Mouse (Mus musculus) limb, embryonic 15.5 days (tissue): ENCODE data around the gene Gpr108. TPM values are rescaled to one million over a fixed set of nuclear protein-coding genes. Genes with fewer than 3 reads are reported as not detected.

Experiments used
- ATAC-seq: fragments of 200-750 bp; cut with Nextera tagmentation; 2 replicates; pipeline ENCODE4 v1.8.0; 2017; ENCODE audit warnings: low read depth, moderate TSS enrichment; ENCODE audit not compliant: insufficient number of reproducible peaks, low FRiP score, low TSS enrichment
- H3K27ac ChIP-seq: fragments of 300-500 bp; sonication (generic); 2 replicates; pipeline ENCODE4 v1.5.1; 2015; ENCODE audit warnings: moderate library complexity, mild to moderate bottlenecking, inconsistent platforms
- H3K27me3 ChIP-seq: fragments of 300-500 bp; sonication (generic); 2 replicates; pipeline ENCODE4 v1.6.1; 2015; ENCODE audit warnings: inconsistent platforms
- H3K36me3 ChIP-seq: fragments of 300-500 bp; sonication (generic); 2 replicates; pipeline ENCODE4 v1.6.1; 2015; ENCODE audit warnings: inconsistent platforms
- H3K4me1 ChIP-seq: fragments of 300-500 bp; sonication (generic); 2 replicates; pipeline ENCODE4 v1.6.1; 2015; ENCODE audit warnings: inconsistent platforms
- H3K4me2 ChIP-seq: fragments of 300-500 bp; sonication (generic); 2 replicates; pipeline ENCODE4 v1.6.1; 2015; ENCODE audit warnings: mild to moderate bottlenecking, inconsistent platforms
- H3K4me3 ChIP-seq: fragments of 300-500 bp; sonication (generic); 2 replicates; pipeline ENCODE4 v1.5.1; 2015; ENCODE audit warnings: mild to moderate bottlenecking, inconsistent platforms
- H3K9ac ChIP-seq: fragments of 300-500 bp; sonication (generic); 2 replicates; pipeline ENCODE4 v1.6.1; 2015; ENCODE audit warnings: inconsistent platforms
- H3K9me3 ChIP-seq: fragments of 300-500 bp; sonication (generic); 2 replicates; pipeline ENCODE4 v1.6.1; 2016; ENCODE audit warnings: inconsistent platforms
- WGBS: fragments of 180-500 bp; shearing (Covaris S2); methylation state at CpG from one replicate; pipeline ENCODE4 v1.1.7; 2015; 5-methylcytosine and 5-hydroxymethylcytosine counted together
- polyA plus RNA-seq: library from polyadenylated mRNA; unstranded; fragments of >200 nt; fragmentation: Nextera tagmentation; extraction: Ambion mirVana; gene quantifications from 2 replicates; pipeline ENCODE4 v1.2.1, GENCODE M21; 2015

The Gpr108 gene
- polyA plus RNA-seq, 1 experiment from 2014 or later = 43.6 TPM

DNA sequence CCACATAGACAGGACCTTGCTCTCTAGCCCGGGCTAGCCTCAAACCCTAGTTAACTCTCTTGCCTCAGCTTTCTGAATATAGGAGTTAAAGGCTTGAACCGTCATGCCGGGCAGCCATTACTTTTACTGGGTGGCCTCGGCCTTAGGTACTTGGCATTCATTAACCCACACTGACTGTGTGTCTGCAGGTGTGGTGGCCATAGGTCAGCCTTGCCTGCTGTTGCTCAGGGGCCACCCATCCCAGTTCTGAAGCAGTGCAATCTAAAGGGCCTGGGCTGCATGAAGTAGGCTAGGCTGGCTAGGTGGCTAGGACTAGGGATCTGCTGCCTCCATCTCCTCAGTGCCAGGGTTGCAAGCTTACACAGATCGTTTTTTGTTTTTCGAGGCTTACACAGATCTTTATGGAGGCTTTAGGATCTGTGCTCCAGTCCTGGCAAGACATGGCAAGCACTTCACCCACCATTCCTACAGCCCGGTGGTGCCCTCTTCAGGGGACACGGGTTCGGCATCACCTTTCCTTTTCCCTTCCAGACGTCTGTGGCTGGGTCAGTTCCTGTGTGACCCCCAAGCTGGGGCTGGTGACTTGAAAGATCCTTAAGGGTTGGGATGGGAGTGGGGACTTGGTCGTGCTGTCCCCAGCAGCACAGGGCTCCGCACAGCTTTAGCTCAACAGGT lies 13.9 kb downstream of the Gpr108 start:
- Histone ChIP-seq H3K4me1 (no peaks in the 10 kb centered on the region), H3K27ac (no peak overlapping the region), H3K36me3 (peaks cover 43% of the 10 kb centered on the region), H3K27me3 (no peaks in the 10 kb centered on the region), H3K4me2 (no peak overlapping the region), H3K9ac (no peak overlapping the region), H3K9me3 (no peaks in the 10 kb centered on the region), H3K4me3 (no peak overlapping the region)
- 77% methylated on average over 12 of the region's 12 CpGs for WGBS
- ATAC-seq = no peak

DNA sequence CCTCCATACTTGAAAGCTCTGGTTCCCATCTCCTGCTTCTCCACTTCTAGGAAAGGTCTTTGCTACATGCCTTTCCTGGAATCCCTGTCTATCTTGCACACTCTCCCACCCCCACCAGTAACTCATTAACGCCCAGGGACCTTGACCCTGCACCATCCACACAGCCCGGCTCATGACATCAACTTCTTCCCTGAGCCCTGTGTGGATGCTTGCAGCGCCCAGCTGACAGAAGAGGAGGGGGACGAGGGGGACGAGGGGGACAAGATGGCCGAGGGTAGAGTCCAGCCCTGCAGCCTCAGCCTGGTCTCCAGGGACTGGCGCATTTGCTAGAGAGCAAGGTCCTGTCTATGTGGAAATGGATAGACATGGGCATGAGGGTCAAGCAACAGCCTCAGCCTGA lies 15.2 kb downstream of the Gpr108 start:
- Histone ChIP-seq H3K4me2 (no peak overlapping the region), H3K9ac (no peak overlapping the region), H3K4me3 (no peak overlapping the region), H3K4me1 (no peaks in the 10 kb centered on the region), H3K9me3 (no peaks in the 10 kb centered on the region), H3K27ac (no peak overlapping the region), H3K27me3 (no peaks in the 10 kb centered on the region), H3K36me3 (peaks cover 38% of the 10 kb centered on the region)
- WGBS = 52% methylated on average over 7 of the region's 7 CpGs
- ATAC-seq = no peak

DNA sequence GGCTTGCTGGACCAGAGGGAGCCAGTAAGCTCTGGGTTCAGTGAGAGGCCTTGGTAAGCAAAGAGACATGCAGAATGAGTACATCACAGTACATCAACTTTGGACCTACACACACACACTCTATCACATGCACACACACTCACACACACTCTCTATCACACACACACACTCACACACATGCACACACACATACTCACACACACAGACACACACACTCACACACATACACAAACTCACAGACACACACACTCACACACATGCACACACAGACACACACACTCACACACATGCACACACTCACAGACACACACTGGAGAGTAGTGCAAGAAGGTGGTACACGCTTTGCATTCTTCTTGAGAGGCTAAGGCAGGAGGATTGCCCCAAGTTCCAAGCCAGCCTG lies 16.0 kb downstream of the Gpr108 start:
- no peaks in the 10 kb centered on the region for H3K4me1 ChIP-seq
- WGBS = 90% methylated on average over 1 of the region's 1 CpGs
- no peak overlapping the region for H3K27ac ChIP-seq
- H3K9ac ChIP-seq = no peak overlapping the region
- no peak overlapping the region for H3K4me2 ChIP-seq
- H3K36me3 ChIP-seq = peaks cover 30% of the 10 kb centered on the region
- no peaks in the 10 kb centered on the region for H3K27me3 ChIP-seq
- H3K9me3 ChIP-seq = no peaks in the 10 kb centered on the region
- no peak for ATAC-seq
- H3K4me3 ChIP-seq = no peak overlapping the region

DNA sequence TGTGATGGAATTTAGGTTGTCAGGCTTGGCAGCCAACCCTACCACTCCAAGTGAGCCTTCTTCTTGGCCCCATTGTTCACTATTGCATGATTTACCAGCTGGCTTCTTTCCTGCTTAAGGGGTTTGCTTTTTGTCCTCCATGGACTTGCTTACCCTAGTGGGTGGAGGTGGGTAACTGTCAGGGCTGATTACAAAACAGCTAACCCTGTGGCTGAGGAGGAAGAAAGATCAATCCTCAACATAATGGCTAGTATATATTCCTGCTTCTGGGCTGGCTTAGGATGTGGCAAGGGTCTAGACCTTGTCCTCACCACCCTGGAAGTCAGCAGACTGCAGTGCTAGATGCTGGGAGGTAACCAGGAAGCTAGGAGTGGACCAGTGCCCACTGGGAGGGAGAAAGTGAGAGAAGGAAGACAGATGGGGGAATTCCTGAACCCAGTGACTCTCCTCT lies 16.9 kb downstream of the Gpr108 start:
- H3K9me3 ChIP-seq = no peaks in the 10 kb centered on the region
- no peak overlapping the region for H3K4me2 ChIP-seq
- H3K4me3 ChIP-seq = no peak overlapping the region
- no peaks in the 10 kb centered on the region for H3K27me3 ChIP-seq
- no peak overlapping the region for H3K27ac ChIP-seq
- no peaks in the 10 kb centered on the region for H3K4me1 ChIP-seq
- H3K9ac ChIP-seq = no peak overlapping the region
- no peak for ATAC-seq
- peaks cover 21% of the 10 kb centered on the region for H3K36me3 ChIP-seq

DNA sequence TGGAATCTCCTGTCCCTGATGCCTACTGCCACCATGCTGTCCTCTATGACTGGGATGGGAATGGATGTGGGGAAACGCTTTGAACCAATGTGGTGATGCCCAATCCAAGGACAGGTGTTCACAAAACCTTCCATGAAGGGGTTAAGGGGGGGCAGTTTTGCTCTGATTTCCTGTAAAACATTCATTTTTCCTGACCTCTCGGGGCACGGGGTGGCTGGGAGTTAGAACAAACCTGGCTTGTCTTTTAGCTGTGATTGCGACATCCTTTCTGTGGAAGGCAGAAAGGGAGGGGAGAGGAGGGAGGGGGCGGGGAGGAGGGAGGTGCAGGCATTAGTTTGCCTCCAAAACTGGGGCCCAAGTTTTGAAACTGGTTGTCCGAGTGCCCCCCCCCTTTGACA lies 17.5 kb downstream of the Gpr108 start:
- ATAC-seq = no peak
- Histone ChIP-seq H3K4me2 (no peak overlapping the region), H3K9ac (no peak overlapping the region), H3K27me3 (no peaks in the 10 kb centered on the region), H3K4me3 (no peak overlapping the region), H3K4me1 (no peaks in the 10 kb centered on the region), H3K36me3 (peaks cover 15% of the 10 kb centered on the region), H3K9me3 (no peaks in the 10 kb centered on the region), H3K27ac (no peak overlapping the region)
- WGBS = 44% methylated on average over 6 of the region's 6 CpGs

DNA sequence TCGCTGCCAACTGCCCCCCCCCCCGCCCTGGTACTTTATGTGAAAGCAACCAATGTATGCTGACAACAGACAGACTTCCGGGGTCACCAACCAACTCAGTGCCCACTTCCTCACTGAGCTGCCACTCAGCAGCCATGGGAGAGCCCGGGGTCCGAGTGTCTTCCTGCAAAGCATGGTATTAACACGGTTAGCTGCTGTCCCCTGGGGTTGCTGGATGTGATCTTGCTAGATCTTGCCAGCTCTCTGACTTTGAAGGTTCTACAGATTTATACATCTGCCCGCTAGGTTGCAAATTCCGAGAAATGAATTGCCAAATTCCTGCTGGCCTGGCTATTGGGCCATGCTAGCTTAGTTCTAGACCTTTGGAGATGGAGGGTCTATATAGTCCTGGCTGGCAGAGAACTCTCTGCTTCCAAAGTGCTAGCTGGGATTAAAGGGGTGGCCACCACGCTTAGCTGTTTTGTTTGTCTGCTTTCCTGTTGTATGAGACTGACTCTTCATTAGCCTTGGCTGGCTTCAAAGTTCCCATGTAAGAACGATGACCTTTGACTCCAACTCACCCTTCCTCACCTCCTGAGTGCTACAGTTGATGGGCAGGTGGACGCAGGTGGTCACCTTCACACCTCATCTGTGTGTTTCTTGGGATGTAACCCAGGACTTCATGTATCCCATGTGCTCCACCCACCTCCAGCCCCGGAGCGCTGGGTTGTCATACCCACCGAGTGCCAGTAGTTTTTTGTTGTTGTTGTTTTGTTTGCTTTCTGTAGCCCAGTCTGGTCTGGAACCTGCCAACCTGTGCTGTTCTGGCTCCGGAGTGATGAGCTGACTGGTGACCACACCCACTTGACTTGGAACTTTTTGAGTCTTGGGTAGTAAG lies 18.2 kb downstream of the Gpr108 start:
- H3K4me1 ChIP-seq = no peaks in the 10 kb centered on the region
- no peak for ATAC-seq
- 76% methylated on average over 15 of the region's 15 CpGs for WGBS
- H3K4me2 ChIP-seq = no peak overlapping the region
- no peaks in the 10 kb centered on the region for H3K9me3 ChIP-seq
- H3K36me3 ChIP-seq = peaks cover 10% of the 10 kb centered on the region
- H3K27ac ChIP-seq = no peak overlapping the region
- no peak overlapping the region for H3K9ac ChIP-seq
- no peak overlapping the region for H3K4me3 ChIP-seq
- 0 out of 2 replicates have a peak, but pooled peaks cover 6% of the 10 kb centered on the region for H3K27me3 ChIP-seq

DNA sequence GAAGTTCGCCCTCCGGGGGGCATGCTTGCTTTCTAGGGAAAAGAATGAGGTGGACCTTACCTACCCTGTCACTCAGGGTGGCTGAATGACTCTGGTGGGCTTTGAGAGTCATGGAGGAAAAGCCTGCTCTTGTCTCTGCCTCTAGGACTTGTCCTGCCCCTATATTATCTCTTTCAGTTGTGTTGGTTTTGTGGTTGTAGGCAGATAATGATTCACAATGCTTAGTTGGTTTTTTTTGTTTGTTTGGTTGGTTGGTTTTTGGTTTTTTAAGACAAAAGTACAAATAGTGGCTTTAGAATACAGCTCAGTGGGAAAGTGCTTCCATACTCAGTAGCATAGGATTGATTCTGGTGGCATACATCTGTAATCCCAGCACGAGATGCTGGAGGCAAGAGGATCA lies 19.4 kb downstream of the Gpr108 start:
- no peak for ATAC-seq
- no peak overlapping the region for H3K9ac ChIP-seq
- no peaks in the 10 kb centered on the region for H3K9me3 ChIP-seq
- no peaks in the 10 kb centered on the region; the same call in 1 of the 2 replicates for H3K36me3 ChIP-seq
- H3K4me2 ChIP-seq = no peak overlapping the region
- H3K4me3 ChIP-seq = no peak overlapping the region
- H3K27ac ChIP-seq = no peak overlapping the region
- H3K4me1 ChIP-seq = no peaks in the 10 kb centered on the region
- peaks cover 12% of the 10 kb centered on the region; the same call in 1 of the 2 replicates for H3K27me3 ChIP-seq
- WGBS = 84% methylated on average over 3 of the region's 3 CpGs

DNA sequence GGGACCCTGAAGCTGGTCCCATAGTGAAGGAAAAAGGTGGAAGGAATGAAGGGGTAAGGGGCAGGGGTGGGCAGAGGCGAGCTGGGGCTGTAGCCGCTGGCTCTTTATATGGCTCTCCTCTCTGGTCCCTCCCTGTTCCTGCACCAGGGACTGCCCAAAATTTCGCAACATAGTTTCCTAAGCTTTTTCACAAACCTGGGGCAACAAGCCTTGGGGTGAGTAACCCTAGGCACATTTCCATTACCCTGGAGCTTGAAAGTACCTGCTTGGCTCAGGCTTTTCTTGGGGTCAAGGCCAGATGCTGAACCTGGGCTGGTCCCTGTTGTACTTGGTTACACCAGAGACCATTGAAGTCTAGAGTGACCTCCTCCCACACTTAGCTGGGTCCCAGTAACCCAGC lies 20.2 kb downstream of the Gpr108 start, which contains the start of gene C3:
Gene C3, minus strand, starts transcription at position 123 of the 400 bp plus-strand sequence.
- Histone ChIP-seq H3K4me3 (no peak within 1 kb of the TSS), H3K27me3 (peaks cover 19% of the 10 kb centered on the region), H3K27ac (no peak within 1 kb of the TSS), H3K9me3 (no peaks in the 10 kb centered on the region), H3K9ac (no peak within 1 kb of the TSS), H3K36me3 (no peaks in the 10 kb centered on the region), H3K4me1 (no peaks in the 10 kb centered on the region), H3K4me2 (no peak within 1 kb of the TSS)
- WGBS = 73% methylated on average over 3 of the region's 3 CpGs
- no peak for ATAC-seq

DNA sequence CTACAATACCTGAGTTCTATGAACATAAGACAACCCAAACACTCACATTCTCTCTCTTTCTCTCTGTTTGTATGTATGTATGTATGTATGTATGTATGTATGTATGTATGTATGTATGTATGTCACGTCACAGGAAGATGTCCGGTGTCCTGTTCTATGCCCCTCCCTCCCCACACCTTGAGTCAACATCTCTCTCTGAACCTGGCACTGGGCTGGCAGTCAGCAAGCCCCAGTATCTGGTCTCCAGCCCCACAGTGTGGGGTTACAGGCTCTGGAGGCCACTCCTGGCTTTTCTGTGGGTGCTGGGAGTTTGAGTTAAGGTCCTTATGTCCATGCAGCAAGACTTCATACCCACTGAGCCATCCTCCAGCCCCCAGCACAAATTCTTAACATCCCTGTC lies 20.8 kb downstream of the Gpr108 start:
- Histone ChIP-seq H3K36me3 (no peaks in the 10 kb centered on the region), H3K27me3 (peaks cover 23% of the 10 kb centered on the region), H3K9ac (no peak overlapping the region), H3K9me3 (no peaks in the 10 kb centered on the region), H3K4me2 (no peak overlapping the region), H3K4me3 (no peak overlapping the region), H3K27ac (no peak overlapping the region), H3K4me1 (no peaks in the 10 kb centered on the region)
- 91% methylated on average over 2 of the region's 2 CpGs for WGBS
- no peak for ATAC-seq

DNA sequence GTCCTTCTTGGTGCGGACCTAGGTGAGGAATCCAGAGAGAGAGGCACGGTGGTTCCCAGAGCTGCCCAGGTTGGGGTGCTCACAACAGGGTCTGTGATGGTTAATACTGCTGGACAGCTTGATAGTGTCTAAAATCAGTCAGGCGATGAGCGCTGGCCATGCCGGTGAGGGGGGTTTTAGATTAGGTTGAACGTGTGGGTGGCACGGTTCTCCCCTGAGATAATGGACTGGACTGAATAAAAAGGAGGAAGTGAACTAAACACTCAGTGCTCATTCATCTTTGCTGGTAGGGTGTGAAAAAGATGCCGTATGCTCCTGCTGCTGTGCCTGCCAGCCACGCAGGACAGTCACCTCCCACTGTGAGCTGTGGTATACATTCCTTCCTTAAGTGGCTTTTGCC lies 24.9 kb downstream of the Gpr108 start:
- Histone ChIP-seq H3K27ac (no peak overlapping the region), H3K4me3 (no peak overlapping the region), H3K4me1 (no peaks in the 10 kb centered on the region), H3K4me2 (no peak overlapping the region), H3K9me3 (no peaks in the 10 kb centered on the region), H3K36me3 (no peaks in the 10 kb centered on the region), H3K27me3 (peaks cover 27% of the 10 kb centered on the region), H3K9ac (no peak overlapping the region)
- no peak for ATAC-seq
- WGBS = 75% methylated on average over 9 of the region's 9 CpGs

DNA sequence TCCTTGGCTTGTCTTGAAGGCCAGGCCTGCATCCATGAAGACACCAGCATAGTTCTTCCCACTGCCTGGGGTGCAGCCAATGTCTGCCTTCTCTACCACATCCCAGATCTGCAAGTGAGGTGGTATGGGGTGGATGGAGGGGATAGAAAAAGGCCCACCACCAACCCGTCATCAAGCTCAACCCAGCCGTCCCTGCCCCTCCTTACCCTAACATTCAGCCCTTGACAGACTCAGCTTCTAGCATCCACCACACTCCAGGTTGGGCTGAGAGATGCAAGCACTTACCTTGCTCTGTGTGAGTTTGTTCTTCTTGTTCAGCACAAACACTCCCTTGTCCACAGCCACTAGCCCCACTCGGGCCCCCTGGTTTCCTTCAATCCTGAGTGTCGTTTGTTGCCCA lies 26.3 kb downstream of the Gpr108 start:
- no peak for ATAC-seq
- Histone ChIP-seq H3K9me3 (no peaks in the 10 kb centered on the region), H3K4me3 (no peak overlapping the region), H3K27me3 (peaks cover 27% of the 10 kb centered on the region), H3K9ac (no peak overlapping the region), H3K4me1 (no peaks in the 10 kb centered on the region), H3K4me2 (no peak overlapping the region), H3K27ac (no peak overlapping the region), H3K36me3 (no peaks in the 10 kb centered on the region)
- whole genome bisulfite sequencing = 72% methylated on average over 4 of the region's 4 CpGs

DNA sequence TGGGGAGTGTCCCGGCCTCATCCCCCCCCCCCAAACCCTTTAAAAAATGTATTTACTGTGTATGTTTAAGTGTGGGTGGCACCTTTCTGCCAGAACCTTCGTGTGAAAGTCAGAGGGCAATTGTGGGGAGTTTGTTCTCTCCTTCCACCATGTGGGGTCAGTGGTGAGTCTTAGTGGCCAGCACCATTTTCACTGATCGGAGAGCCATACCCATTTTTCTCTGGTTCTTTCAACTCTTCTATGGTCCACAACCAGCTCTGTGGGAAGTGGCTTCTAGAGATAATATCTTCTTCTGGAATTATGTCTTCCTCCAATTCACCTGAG lies 28.4 kb downstream of the Gpr108 start:
- no peak overlapping the region for H3K4me2 ChIP-seq
- no peak for ATAC-seq
- no peak overlapping the region for H3K4me3 ChIP-seq
- H3K36me3 ChIP-seq = no peaks in the 10 kb centered on the region
- WGBS = 17% methylated on average over 3 of the region's 3 CpGs
- H3K9ac ChIP-seq = no peak overlapping the region
- no peak overlapping the region for H3K27ac ChIP-seq
- no peaks in the 10 kb centered on the region for H3K9me3 ChIP-seq
- H3K4me1 ChIP-seq = no peaks in the 10 kb centered on the region
- H3K27me3 ChIP-seq = peaks cover 21% of the 10 kb centered on the region
